Mouse (Mus musculus): ENCODE results near the gene Lhx2. TPM values are rescaled to one million over a fixed set of nuclear protein-coding genes. Genes with fewer than 3 reads are reported as not detected.

Lhx2 gene
- polyA plus RNA-seq, 1 experiment from 2014 or later, result 68.9 TPM

Other genes starting within 250 kb of the Lhx2 start
- 16.6 and 18.1 TPM in 2 replicates for gene Dennd1a, start 51.9 kb upstream of the Lhx2 start, polyA plus RNA-seq (2014; fragmentation: Nextera tagmentation; extraction: Ambion mirVana)
- 59.8 and 62.3 TPM in 2 replicates for gene Nek6, start 172.4 kb downstream of the Lhx2 start, polyA plus RNA-seq (2014; fragmentation: Nextera tagmentation; extraction: Ambion mirVana)